Mouse (Mus musculus) embryonic facial prominence, embryonic 13.5 days (tissue): ENCODE measurements around the gene Nup62. TPM values are rescaled to one million over a fixed set of nuclear protein-coding genes. Genes with fewer than 3 reads are reported as not detected.

Experiments
- ATAC-seq: fragments of 200-750 bp; cut with Nextera tagmentation; 2 replicates; pipeline ENCODE4 v1.8.0; 2017; ENCODE audit warnings: low read depth; ENCODE audit not compliant: insufficient number of reproducible peaks, insufficient read depth, low FRiP score, low TSS enrichment
- H3K27ac ChIP-seq: fragments of 300-500 bp; sonication (generic); 2 replicates; pipeline ENCODE4 v1.5.1; 2015; ENCODE audit warnings: moderate library complexity, mild to moderate bottlenecking, inconsistent platforms
- H3K27me3 ChIP-seq: fragments of 300-500 bp; sonication (generic); 2 replicates; pipeline ENCODE4 v1.6.1; 2015; ENCODE audit warnings: mild to moderate bottlenecking, inconsistent platforms
- H3K36me3 ChIP-seq: fragments of 300-500 bp; sonication (generic); 2 replicates; pipeline ENCODE4 v1.6.1; 2015; ENCODE audit warnings: mild to moderate bottlenecking, inconsistent platforms
- H3K4me1 ChIP-seq: fragments of 300-500 bp; sonication (generic); 2 replicates; pipeline ENCODE4 v1.6.1; 2015; ENCODE audit warnings: inconsistent platforms
- H3K4me2 ChIP-seq: fragments of 300-500 bp; sonication (generic); 2 replicates; pipeline ENCODE4 v1.6.1; 2015; ENCODE audit warnings: moderate library complexity, mild to moderate bottlenecking, inconsistent platforms
- H3K4me3 ChIP-seq: fragments of 300-500 bp; sonication (generic); 2 replicates; pipeline ENCODE4 v1.5.1; 2015; ENCODE audit warnings: mild to moderate bottlenecking, inconsistent platforms
- H3K9ac ChIP-seq: fragments of 300-500 bp; sonication (generic); 2 replicates; pipeline ENCODE4 v1.6.1; 2015; ENCODE audit warnings: mild to moderate bottlenecking, inconsistent platforms
- H3K9me3 ChIP-seq: fragments of 300-500 bp; sonication (generic); 2 replicates; pipeline ENCODE4 v1.6.1; 2016; ENCODE audit warnings: inconsistent platforms
- WGBS: fragments of 180-500 bp; shearing (Covaris S2); methylation state at CpG from one replicate; pipeline ENCODE4 v1.1.7; 2015; ENCODE audit warnings: mixed read lengths; 5-methylcytosine and 5-hydroxymethylcytosine counted together
- polyA plus RNA-seq: library from polyadenylated mRNA; unstranded; fragments of >200 nt; fragmentation: Nextera tagmentation; extraction: Ambion mirVana; gene quantifications from 2 replicates; pipeline ENCODE4 v1.2.1, GENCODE M21; 2015

Nup62 gene
- polyA plus RNA-seq, 1 experiment from 2014 or later = 100 TPM

GRCm38 (mm10) chr7:44819863-44820262 lies 4.0 kb downstream of the Nup62 start:
- no peaks in the 10 kb centered on the region for H3K27me3 ChIP-seq
- H3K4me2 ChIP-seq = peak overlapping the region; percentile 73
- H3K36me3 ChIP-seq = no peaks in the 10 kb centered on the region
- no peaks in the 10 kb centered on the region for H3K9me3 ChIP-seq
- 66% methylated on average over 5 of the region's 5 CpGs for WGBS
- peak overlapping the region; percentile 97 for H3K9ac ChIP-seq
- ATAC-seq = no peak
- H3K27ac ChIP-seq = no peak overlapping the region
- no peak overlapping the region for H3K4me3 ChIP-seq
- H3K4me1 ChIP-seq = peaks cover 68% of the 10 kb centered on the region

- Histone ChIP-seq H3K4me2 (no peak overlapping the region), H3K4me3 (no peak overlapping the region), H3K9ac (0 out of 2 replicates have a peak overlapping the region, but pooled peaks have one; percentile 27), H3K27ac (no peak overlapping the region), H3K4me1 (peaks cover 62% of the 10 kb centered on the region), H3K27me3 (no peaks in the 10 kb centered on the region), H3K9me3 (no peaks in the 10 kb centered on the region), H3K36me3 (0 out of 2 replicates have a peak, but pooled peaks cover 2% of the 10 kb centered on the region)
- WGBS = 80% methylated on average over 3 of the region's 3 CpGs
- no peak for ATAC-seq
These were observed 4.6 kb downstream of the Nup62 start for GRCm38 (mm10) chr7:44820525-44820924.

- no peak for ATAC-seq
- H3K36me3 ChIP-seq = peaks cover 6% of the 10 kb centered on the region; the same call in 1 of the 2 replicates
- H3K4me2 ChIP-seq = no peak overlapping the region
- no peak overlapping the region for H3K4me3 ChIP-seq
- WGBS = 86% methylated on average over 7 of the region's 7 CpGs
- no peaks in the 10 kb centered on the region for H3K9me3 ChIP-seq
- no peak overlapping the region for H3K27ac ChIP-seq
- H3K9ac ChIP-seq = no peak overlapping the region
- peaks cover 66% of the 10 kb centered on the region for H3K4me1 ChIP-seq
- no peaks in the 10 kb centered on the region for H3K27me3 ChIP-seq
These were observed 6.0 kb downstream of the Nup62 start for GRCm38 (mm10) chr7:44821666-44822448.

GRCm38 (mm10) chr7:44823409-44823808 lies 7.5 kb downstream of the Nup62 start:
- no peak for ATAC-seq
- Histone ChIP-seq H3K4me3 (no peak overlapping the region), H3K27me3 (no peaks in the 10 kb centered on the region), H3K4me2 (no peak overlapping the region), H3K4me1 (peaks cover 54% of the 10 kb centered on the region), H3K36me3 (peaks cover 15% of the 10 kb centered on the region), H3K9ac (0 out of 2 replicates have a peak overlapping the region, but pooled peaks have one; percentile 21), H3K9me3 (no peaks in the 10 kb centered on the region), H3K27ac (no peak overlapping the region)
- 49% methylated on average over 7 of the region's 7 CpGs for WGBS

- H3K4me1 ChIP-seq = peaks cover 39% of the 10 kb centered on the region
- no peak overlapping the region for H3K27ac ChIP-seq
- H3K9ac ChIP-seq = no peak overlapping the region
- H3K36me3 ChIP-seq = peaks cover 30% of the 10 kb centered on the region
- 17% methylated on average over 3 of the region's 3 CpGs for WGBS
- ATAC-seq = no peak
- no peak overlapping the region for H3K4me2 ChIP-seq
- H3K27me3 ChIP-seq = no peaks in the 10 kb centered on the region
- no peak overlapping the region for H3K4me3 ChIP-seq
- no peaks in the 10 kb centered on the region for H3K9me3 ChIP-seq
These were observed 9.0 kb downstream of the Nup62 start for GRCm38 (mm10) chr7:44824872-44825271.

- WGBS = 85% methylated on average over 3 of the region's 3 CpGs
- no peak overlapping the region for H3K9ac ChIP-seq
- peaks cover 49% of the 10 kb centered on the region for H3K36me3 ChIP-seq
- ATAC-seq = no peak
- H3K4me3 ChIP-seq = no peak overlapping the region
- no peaks in the 10 kb centered on the region for H3K9me3 ChIP-seq
- H3K4me2 ChIP-seq = no peak overlapping the region
- no peaks in the 10 kb centered on the region for H3K27me3 ChIP-seq
- H3K4me1 ChIP-seq = peaks cover 22% of the 10 kb centered on the region
- H3K27ac ChIP-seq = no peak overlapping the region
These were observed 10.9 kb downstream of the Nup62 start for GRCm38 (mm10) chr7:44826771-44827170.

- no peak for ATAC-seq
- H3K36me3 ChIP-seq = peaks cover 54% of the 10 kb centered on the region
- WGBS = 88% methylated on average over 5 of the region's 5 CpGs
These were observed 12.8 kb downstream of the Nup62 start for GRCm38 (mm10) chr7:44828706-44829105.

GRCm38 (mm10) chr7:44832763-44833162 lies 16.9 kb downstream of the Nup62 start:
- Histone ChIP-seq H3K36me3 (peaks cover 45% of the 10 kb centered on the region), H3K9me3 (no peaks in the 10 kb centered on the region), H3K27me3 (no peaks in the 10 kb centered on the region), H3K9ac (no peak overlapping the region), H3K4me2 (no peak overlapping the region), H3K27ac (no peak overlapping the region; the same call in 1 of the 2 replicates), H3K4me1 (peaks cover 11% of the 10 kb centered on the region), H3K4me3 (no peak overlapping the region)
- 48% methylated on average over 4 of the region's 4 CpGs for WGBS
- no peak for ATAC-seq

More at GRCm38 (mm10) chr7:44828706-44829105, 12.8 kb downstream of the Nup62 start:
- H3K27me3 ChIP-seq = no peaks in the 10 kb centered on the region
- no peak overlapping the region for H3K27ac ChIP-seq
- 0 out of 2 replicates have a peak overlapping the region, but pooled peaks have one; percentile 27 for H3K9ac ChIP-seq
- H3K4me1 ChIP-seq = peaks cover 16% of the 10 kb centered on the region
- no peaks in the 10 kb centered on the region for H3K9me3 ChIP-seq
- H3K4me3 ChIP-seq = no peak overlapping the region
- H3K4me2 ChIP-seq = no peak overlapping the region

GRCm38 (mm10) chr7:44835373-44836015 lies 19.6 kb downstream of the Nup62 start:
- 100% methylated on average over 1 of the region's 1 CpGs for WGBS
- Histone ChIP-seq H3K9me3 (no peaks in the 10 kb centered on the region), H3K36me3 (peaks cover 21% of the 10 kb centered on the region), H3K4me3 (no peak overlapping the region), H3K27ac (no peak overlapping the region), H3K4me2 (no peak overlapping the region), H3K9ac (no peak overlapping the region), H3K27me3 (peaks cover 24% of the 10 kb centered on the region), H3K4me1 (peaks cover 23% of the 10 kb centered on the region)
- ATAC-seq = no peak

- H3K4me2 ChIP-seq = no peak overlapping the region
- H3K4me1 ChIP-seq = peaks cover 23% of the 10 kb centered on the region
- H3K36me3 ChIP-seq = peaks cover 21% of the 10 kb centered on the region
- H3K27ac ChIP-seq = no peak overlapping the region
- no peaks in the 10 kb centered on the region for H3K9me3 ChIP-seq
- 41% methylated on average over 3 of the region's 3 CpGs for WGBS
- H3K9ac ChIP-seq = no peak overlapping the region
- H3K27me3 ChIP-seq = peaks cover 29% of the 10 kb centered on the region
- no peak for ATAC-seq
- H3K4me3 ChIP-seq = no peak overlapping the region
These were observed 20.1 kb downstream of the Nup62 start for GRCm38 (mm10) chr7:44836016-44836404.

GRCm38 (mm10) chr7:44836423-44837053 lies 20.6 kb downstream of the Nup62 start:
- no peak for ATAC-seq
- no peak overlapping the region for H3K4me3 ChIP-seq
- H3K27ac ChIP-seq = no peak overlapping the region
- 83% methylated on average over 9 of the region's 9 CpGs for WGBS
- peaks cover 21% of the 10 kb centered on the region for H3K36me3 ChIP-seq
- peaks cover 23% of the 10 kb centered on the region for H3K4me1 ChIP-seq
- H3K9me3 ChIP-seq = no peaks in the 10 kb centered on the region
- peaks cover 34% of the 10 kb centered on the region for H3K27me3 ChIP-seq
- H3K4me2 ChIP-seq = no peak overlapping the region
- H3K9ac ChIP-seq = no peak overlapping the region
